Mouse (Mus musculus) common myeloid progenitor, adult 5-6 weeks (primary cell): ENCODE data around the gene Padi4. TPM values are rescaled to one million over a fixed set of nuclear protein-coding genes. Genes with fewer than 3 reads are reported as not detected.
A peak's percentile ranks its signal among the peaks of the same experiment; 100 is the strongest.

Source experiments
- ATAC-seq: replicated peaks from 2 replicates; pipeline ENCODE4 v1.8.0; 2016; ENCODE audit warnings: low read depth, mild to moderate bottlenecking, moderate TSS enrichment, inconsistent platforms; ENCODE audit not compliant: poor library complexity, severe bottlenecking
- total RNA-seq: library from RNA; stranded (forward); fragments of 200-1000, 187-1606 nt; gene quantifications from 2 replicates; pipeline ENCODE4 v1.2.3, GENCODE M21; 2017

Padi4 gene
- total RNA-seq, 1 experiment from 2014 or later = 7.3 TPM

DNA sequence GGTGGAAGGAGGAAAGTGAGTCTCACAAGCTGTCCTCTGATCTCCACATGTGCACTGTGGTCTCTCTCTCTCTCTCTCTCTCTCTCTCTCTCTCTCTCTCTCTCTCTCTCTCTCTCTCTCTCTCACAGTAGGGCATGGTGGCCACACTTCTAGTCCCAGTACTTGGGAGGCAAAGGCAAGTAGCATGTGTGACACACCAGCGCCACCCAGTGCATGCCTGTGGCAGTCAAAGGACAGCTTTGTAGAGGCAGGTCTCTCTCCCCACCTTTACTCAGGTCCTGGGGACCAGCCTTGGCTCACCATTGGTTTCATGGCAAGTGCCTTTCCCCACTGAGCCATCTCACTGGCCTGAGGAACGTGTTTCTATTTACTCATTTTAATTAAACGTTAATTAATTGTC lies 29.4 kb downstream of the Padi4 start:
- peak; percentile 85 for ATAC-seq

- no peak for ATAC-seq
These were observed 30.9 kb downstream of the Padi4 start for GRCm38 (mm10) chr4:140743086-140743485.

DNA sequence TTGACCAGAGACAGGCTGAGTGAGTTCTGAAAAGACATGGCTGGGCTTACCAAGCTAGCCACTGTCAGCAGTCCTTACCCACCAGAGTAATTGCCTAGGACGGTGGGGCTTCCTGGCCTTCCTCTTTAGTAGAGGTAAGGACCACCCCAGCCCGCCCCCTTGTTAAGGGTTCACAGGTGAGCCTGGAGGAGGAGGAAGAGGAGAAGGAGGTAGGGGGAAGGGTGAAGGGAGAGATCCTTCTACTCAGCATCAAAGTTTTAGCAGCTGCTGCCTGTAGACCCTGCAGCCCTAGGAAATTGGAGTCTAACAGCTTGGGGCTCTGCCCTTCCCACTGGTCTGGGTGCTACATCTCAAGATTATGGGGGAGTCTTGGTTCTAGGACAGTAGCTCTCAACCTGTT lies 31.5 kb downstream of the Padi4 start, which contains the start of gene Padi6:
TSS of gene Padi6 (minus strand) at position 101 of the 400 bp plus-strand sequence.
- no peak for ATAC-seq

DNA sequence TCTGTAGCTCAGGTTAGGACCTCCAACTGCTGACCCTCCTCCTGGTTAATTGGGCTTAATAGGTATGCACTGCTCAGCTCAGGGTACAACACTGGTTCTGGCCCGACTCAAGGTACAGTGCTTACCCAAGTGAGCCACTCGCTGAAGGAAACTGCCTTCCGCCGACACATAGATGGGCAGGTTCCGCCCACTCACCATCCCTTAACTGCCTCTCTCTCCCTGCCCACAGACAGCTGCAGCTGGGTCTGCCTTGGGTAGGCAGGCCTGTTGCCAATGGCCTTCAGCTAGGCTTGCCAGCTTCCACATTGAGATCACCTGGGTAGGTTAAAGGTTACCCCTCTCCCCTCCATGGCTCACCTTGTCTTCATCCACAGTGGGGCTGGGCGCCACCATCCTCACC lies 32.6 kb downstream of the Padi4 start:
- 0 out of 2 replicates have a peak, but pooled peaks have one; percentile 11 for ATAC-seq

GRCm38 (mm10) chr4:140740655-140741054 lies 33.4 kb downstream of the Padi4 start:
- peak; percentile 56 for ATAC-seq

DNA sequence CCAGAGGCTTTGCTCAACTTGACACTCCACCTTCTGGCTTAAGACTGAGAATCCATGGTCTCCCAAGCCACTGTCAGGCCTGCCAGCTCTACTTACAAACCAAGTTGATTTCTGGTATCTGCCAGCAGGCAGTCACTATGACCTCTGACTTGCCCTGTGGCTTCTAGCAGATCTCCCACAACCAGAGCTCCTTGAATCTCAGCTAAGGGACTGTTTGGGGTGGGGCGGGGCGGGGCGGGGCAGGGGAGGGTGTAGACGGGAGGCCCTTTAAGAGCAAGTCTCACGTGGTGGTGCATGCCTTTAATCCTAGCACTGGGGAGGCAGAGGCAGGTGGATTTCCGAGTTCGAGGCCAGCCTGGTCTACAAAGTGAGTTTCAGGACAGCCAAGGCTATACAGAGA lies 41.2 kb downstream of the Padi4 start:
- ATAC-seq = no peak

DNA sequence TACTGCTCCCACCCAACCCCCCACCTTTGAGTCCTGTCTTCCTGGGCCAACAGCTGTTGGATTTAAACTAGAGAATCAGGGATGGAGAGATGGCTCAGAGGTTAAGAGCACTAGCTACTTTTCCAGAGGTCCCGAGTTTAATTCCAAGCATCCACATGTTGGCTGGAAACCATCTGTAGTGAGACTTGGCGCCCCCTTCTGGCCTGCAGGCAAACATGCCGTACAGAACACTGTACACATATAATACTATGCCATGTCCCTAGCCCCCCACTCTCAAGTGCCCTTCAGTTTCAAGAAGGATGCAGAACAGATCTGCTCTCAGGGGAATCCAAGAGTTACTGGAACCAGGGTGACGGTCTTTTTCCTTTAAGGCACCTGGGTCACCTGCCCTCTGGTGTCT lies 42.4 kb downstream of the Padi4 start:
- no peak for ATAC-seq

DNA sequence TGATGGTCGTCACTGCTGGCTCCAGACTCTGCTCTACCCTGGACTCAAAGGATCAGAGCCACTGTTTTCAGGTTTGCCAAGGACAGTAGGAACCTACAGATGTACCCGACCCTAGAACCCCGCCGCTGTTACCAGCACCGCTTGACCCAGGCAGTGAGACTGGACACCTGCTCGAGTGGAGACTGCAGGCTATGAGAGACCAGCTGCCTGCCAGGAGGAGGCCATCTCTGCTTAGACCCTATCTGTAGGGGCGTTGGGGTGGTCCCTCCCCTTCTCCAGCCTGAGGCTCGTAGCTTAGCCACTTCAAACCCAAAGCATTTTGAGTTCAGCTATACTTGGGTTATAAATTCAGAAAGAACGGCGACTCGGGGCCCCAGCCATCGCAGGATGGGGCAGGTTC lies 47.1 kb downstream of the Padi4 start:
- ATAC-seq = no peak

- ATAC-seq = no peak
These were observed 49.3 kb downstream of the Padi4 start for GRCm38 (mm10) chr4:140724739-140725138.

DNA sequence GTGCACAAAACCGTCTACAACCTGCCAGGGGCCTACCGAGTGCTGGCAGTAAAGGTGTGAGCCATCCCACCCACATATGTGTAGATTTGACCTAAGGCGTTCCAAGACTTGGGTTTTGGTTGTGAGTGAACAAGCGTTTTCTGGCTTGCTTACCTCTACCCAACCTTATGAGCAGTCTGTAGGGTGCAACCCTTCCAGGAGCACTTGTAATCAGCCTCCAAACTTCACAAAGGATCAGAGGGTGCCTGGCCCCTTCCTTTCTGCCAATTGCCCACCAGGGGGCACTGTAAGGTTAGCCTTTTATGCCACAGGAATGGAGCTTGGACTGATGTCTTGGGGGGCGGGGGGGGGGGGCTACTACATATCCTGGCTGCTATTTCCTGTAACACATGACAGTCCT lies 50.2 kb downstream of the Padi4 start:
- peak; percentile 59 for ATAC-seq

GRCm38 (mm10) chr4:140723192-140723591 lies 50.8 kb downstream of the Padi4 start:
- no peak for ATAC-seq

- no peak for ATAC-seq
These were observed 51.3 kb downstream of the Padi4 start for GRCm38 (mm10) chr4:140722710-140723109.

GRCm38 (mm10) chr4:140721968-140722490 lies 52.0 kb downstream of the Padi4 start:
- no peak for ATAC-seq

DNA sequence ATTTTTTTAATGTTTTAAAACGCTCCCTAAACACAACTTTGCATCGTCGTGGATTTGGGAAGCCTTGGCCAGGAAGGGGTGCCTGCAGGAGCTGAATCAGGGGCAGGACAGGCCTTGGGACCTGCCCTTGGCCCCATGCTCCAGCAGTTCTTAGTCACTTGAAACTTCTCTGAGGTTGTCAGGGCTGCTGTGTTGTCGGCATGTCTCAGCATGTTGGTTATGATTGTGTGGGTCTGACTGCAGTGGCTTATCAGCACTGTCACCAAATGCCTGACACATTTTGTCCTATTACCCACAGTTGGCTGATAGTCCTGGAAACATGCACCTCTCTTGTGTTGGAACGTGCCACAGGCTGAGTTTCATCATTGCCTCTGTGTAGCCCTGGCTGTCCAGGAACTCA lies 53.9 kb downstream of the Padi4 start:
- no peak for ATAC-seq

DNA sequence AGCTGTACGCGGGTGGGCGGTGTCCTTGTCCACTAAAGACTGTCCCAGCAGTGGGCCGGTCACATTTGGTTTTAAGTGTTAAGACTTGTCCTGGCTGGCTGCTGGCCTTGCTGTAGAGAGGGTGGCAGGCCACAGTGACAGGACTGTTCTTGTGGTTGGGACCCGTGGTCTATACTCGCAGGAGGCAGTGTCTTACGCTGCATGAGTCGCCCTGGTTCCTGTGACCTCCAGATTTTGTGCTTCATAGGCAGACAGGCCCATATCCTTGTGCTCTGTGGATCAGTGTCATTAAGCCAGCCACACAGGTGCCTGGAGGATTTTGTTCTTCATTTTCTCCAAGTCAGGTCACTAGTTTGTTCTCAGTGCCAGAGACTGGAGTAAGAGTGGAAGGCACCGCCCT lies 55.6 kb downstream of the Padi4 start:
- no peak for ATAC-seq

DNA sequence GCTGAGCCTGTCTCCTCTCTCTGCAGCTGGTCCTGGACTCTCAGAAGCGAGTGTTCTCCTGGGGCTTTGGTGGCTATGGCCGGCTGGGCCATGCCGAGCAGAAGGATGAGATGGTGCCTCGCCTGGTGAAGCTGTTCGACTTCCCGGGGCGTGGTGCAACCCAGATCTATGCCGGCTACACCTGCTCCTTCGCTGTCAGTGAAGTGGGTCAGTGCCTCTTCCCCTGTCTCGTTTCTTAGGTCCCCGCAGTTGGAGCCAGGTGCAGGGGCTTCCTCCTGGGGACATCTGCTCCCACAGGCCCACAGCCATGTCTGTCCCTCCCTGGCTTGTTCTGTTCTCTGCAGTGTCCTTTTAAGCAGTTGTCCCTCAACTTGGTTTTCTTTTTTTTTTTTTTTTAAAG lies 57.0 kb downstream of the Padi4 start:
- no peak for ATAC-seq

- ATAC-seq = no peak
These were observed 59.5 kb downstream of the Padi4 start for GRCm38 (mm10) chr4:140714586-140714985.

DNA sequence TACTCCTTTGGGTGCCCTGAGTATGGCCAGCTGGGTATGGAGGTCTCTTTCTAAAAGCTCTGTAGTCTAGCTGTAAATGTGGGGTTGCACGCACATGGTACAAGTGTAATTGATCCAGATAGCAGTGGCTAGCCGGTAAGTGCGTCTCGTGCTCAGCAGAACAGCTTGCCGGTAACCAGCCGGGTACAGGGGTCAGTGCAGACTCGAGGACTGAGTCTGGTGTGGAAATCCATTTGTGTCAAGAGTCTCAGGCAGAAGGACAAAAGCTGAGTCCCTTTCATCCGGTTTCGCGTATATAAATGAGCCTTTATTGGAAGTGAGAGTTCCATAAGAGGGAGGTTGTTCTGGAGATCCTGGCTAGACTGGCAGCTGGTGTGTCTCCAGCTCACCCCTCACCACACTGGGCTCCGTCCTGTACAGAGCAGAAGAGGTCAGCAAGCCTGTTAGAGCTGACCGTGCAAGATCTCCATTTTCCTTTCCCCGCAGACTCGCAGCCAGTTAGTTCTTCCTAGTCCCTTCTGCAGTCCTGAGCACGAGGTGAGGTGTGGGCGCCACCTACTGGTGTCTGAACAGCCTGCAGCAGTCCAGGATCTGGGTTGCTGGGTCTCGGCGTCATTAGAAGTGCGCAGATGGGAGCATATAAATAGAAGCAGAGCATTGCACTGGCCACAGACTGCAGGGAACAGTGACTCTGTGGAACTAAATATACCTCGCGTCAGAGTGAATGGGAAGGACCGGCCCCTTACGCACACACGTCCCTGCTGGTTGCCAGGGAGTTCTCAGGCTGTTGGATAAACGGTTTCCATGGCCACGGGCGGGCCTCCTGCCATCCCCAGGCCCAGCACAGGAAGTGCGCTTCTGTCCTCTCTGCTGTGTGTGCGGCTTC lies 60.3 kb downstream of the Padi4 start:
- peak; percentile 85 for ATAC-seq

DNA sequence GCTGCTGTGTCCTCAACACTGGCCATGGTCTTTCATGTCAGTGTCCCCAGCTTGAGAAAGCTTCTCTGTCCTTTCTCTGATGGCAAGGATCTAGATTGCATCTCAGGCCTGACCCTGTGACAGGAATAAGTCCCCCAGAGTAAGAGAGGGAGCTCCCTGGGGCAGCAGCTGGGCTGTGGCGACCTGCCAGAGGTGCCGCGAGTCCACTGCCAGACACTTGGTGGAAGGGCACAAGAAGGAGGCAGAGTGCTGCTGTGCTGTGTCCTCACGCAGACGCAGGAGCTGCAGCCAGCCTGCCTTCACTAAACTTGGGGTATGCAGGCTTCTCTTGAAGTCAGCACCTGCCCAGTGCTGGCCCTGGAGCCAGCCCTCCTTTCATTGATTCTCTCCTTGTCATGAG lies 62.7 kb downstream of the Padi4 start:
- ATAC-seq = no peak

- no peak for ATAC-seq
These were observed 63.3 kb downstream of the Padi4 start for GRCm38 (mm10) chr4:140710781-140711180.

- no peak for ATAC-seq
These were observed 64.4 kb downstream of the Padi4 start for GRCm38 (mm10) chr4:140709617-140710016.

DNA sequence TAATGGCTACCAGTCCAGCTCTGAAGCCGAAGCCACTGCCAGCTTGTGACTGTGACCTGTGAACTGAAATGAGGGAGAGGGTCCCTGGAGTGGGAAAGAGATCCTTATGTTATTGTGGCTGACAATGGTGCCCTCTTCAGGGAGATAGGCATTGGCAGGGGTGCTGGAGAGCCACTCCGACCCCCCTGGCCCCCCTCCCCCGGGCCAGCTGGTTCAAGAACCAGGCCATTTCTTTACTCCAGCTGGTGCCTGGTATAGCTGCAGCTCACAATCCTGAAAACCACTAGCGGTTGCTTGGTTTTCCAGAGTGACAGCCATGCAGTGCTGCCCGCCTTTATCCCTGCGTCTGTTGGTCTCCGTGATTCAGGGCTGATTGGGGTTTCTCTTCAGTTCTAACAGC lies 64.9 kb downstream of the Padi4 start:
- ATAC-seq = no peak
